Mouse (Mus musculus) lung, postnatal 36 days (tissue): ENCODE results near the gene 1300017J02Rik.

Source experiments
- DNase-seq: peaks from one replicate; pipeline ENCODE4 v3.0.0; 2022; ENCODE audit warnings: mixed read lengths

The 1300017J02Rik gene

GRCm38 (mm10) chr9:103304927-103305326, at the start of gene 1300017J02Rik, which contains the start of gene Topbp1:
Gene 1300017J02Rik (minus strand): TSS chr9:103305082.
Gene Topbp1 (plus strand): TSS chr9:103305215.
- DNase-seq = peak; percentile 93

- peak; percentile 32 for DNase-seq
Measured at GRCm38 (mm10) chr9:103353500-103354260, 48.8 kb upstream of the 1300017J02Rik start.

- no peak for DNase-seq
Measured at GRCm38 (mm10) chr9:103348791-103349190, 43.9 kb upstream of the 1300017J02Rik start.

GRCm38 (mm10) chr9:103347996-103348490, 43.2 kb upstream of the 1300017J02Rik start:
- no peak for DNase-seq

- no peak for DNase-seq
Measured at GRCm38 (mm10) chr9:103347045-103347444, 42.2 kb upstream of the 1300017J02Rik start.

GRCm38 (mm10) chr9:103336912-103337311, 32.0 kb upstream of the 1300017J02Rik start:
- no peak for DNase-seq

- DNase-seq = no peak
Measured at GRCm38 (mm10) chr9:103332663-103333062, 27.8 kb upstream of the 1300017J02Rik start.

- no peak for DNase-seq
Measured at GRCm38 (mm10) chr9:103326449-103326848, 21.6 kb upstream of the 1300017J02Rik start.

- peak; percentile 7 for DNase-seq
Measured at GRCm38 (mm10) chr9:103324678-103325077, 19.8 kb upstream of the 1300017J02Rik start.

- DNase-seq = no peak
Measured at GRCm38 (mm10) chr9:103309832-103310231, 5.0 kb upstream of the 1300017J02Rik start.

GRCm38 (mm10) chr9:103305332-103306041, 605 bp upstream of the 1300017J02Rik start:
- DNase-seq = peak; percentile 7

GRCm38 (mm10) chr9:103302666-103303065, 2.2 kb downstream of the 1300017J02Rik start:
- peak; percentile 86 for DNase-seq

GRCm38 (mm10) chr9:103302239-103302638, 2.6 kb downstream of the 1300017J02Rik start:
- DNase-seq = peak; percentile 21

GRCm38 (mm10) chr9:103301086-103301485, 3.8 kb downstream of the 1300017J02Rik start:
- DNase-seq = no peak

- DNase-seq = no peak
Measured at GRCm38 (mm10) chr9:103294507-103294906, 10.4 kb downstream of the 1300017J02Rik start.

GRCm38 (mm10) chr9:103288489-103289180, 16.2 kb downstream of the 1300017J02Rik start:
- DNase-seq = no peak

- DNase-seq = no peak
Measured at GRCm38 (mm10) chr9:103287840-103288488, 16.9 kb downstream of the 1300017J02Rik start.

- no peak for DNase-seq
Measured at GRCm38 (mm10) chr9:103286901-103287422, 17.9 kb downstream of the 1300017J02Rik start.

GRCm38 (mm10) chr9:103286396-103286795, 18.5 kb downstream of the 1300017J02Rik start:
- no peak for DNase-seq

GRCm38 (mm10) chr9:103276876-103277275, 28.0 kb downstream of the 1300017J02Rik start:
- DNase-seq = no peak

GRCm38 (mm10) chr9:103275676-103276075, 29.2 kb downstream of the 1300017J02Rik start:
- DNase-seq = no peak

GRCm38 (mm10) chr9:103274819-103275218, 30.1 kb downstream of the 1300017J02Rik start:
- DNase-seq = no peak
